Mouse (Mus musculus) forebrain, postnatal 0 days (tissue): ENCODE results near the gene Neurl4. TPM values are rescaled to one million over a fixed set of nuclear protein-coding genes. Genes with fewer than 3 reads are reported as not detected.

Experiments used
- ATAC-seq: fragments of 200-750 bp; cut with Nextera tagmentation; 2 replicates; pipeline ENCODE4 v1.8.0; 2017; ENCODE audit warnings: mild to moderate bottlenecking, moderate library complexity
- DNase-seq: peaks from one replicate; pipeline ENCODE4 v3.0.0-alpha.2; 2015
- H3K27ac ChIP-seq: fragments of 300-500 bp; sonication (generic); 2 replicates; pipeline ENCODE4 v1.5.1; 2014; ENCODE audit warnings: low read depth, mild to moderate bottlenecking, antibody characterized with exemption, low read length, moderate library complexity, mixed read lengths
- H3K27me3 ChIP-seq: fragments of 300-500 bp; sonication (generic); 2 replicates; pipeline ENCODE4 v1.6.1; 2014; ENCODE audit warnings: mild to moderate bottlenecking, low read length, mixed read lengths; ENCODE audit not compliant: insufficient read depth
- H3K36me3 ChIP-seq: fragments of 300-500 bp; sonication (generic); 2 replicates; pipeline ENCODE4 v1.6.1; 2014; ENCODE audit warnings: mild to moderate bottlenecking, moderate library complexity; ENCODE audit not compliant: insufficient read depth
- H3K4me1 ChIP-seq: fragments of 300-500 bp; sonication (generic); 2 replicates; pipeline ENCODE4 v1.6.1; 2014; ENCODE audit warnings: antibody characterized with exemption; ENCODE audit not compliant: insufficient read depth
- H3K4me2 ChIP-seq: fragments of 300-500 bp; sonication (generic); 2 replicates; pipeline ENCODE4 v1.6.1; 2014; ENCODE audit warnings: low read depth, mild to moderate bottlenecking, moderate library complexity
- H3K4me3 ChIP-seq: fragments of 300-500 bp; sonication (generic); 2 replicates; pipeline ENCODE4 v1.5.1; 2014; ENCODE audit warnings: low read depth, low read length, mixed read lengths
- H3K9ac ChIP-seq: fragments of 300-500 bp; sonication (generic); 2 replicates; pipeline ENCODE4 v1.6.1; 2014; ENCODE audit warnings: mild to moderate bottlenecking
- H3K9me3 ChIP-seq: fragments of 300-500 bp; sonication (generic); 2 replicates; pipeline ENCODE4 v1.6.1; 2016; ENCODE audit warnings: low read length
- CTCF ChIP-seq: sonication (generic); IDR thresholded peaks from 2 replicates; pipeline ENCODE4 v1.5.1; 2016; ENCODE audit warnings: antibody characterized with exemption, control low read depth, low read depth
- WGBS: fragments of 180-500 bp; shearing (Covaris S2); extraction: QIAGEN DNeasy Blood & Tissue Kit; methylation state at CpG from one replicate; pipeline ENCODE4 v1.1.7; 2014; 5-methylcytosine and 5-hydroxymethylcytosine counted together
- polyA plus RNA-seq: library from polyadenylated mRNA; unstranded; fragments of >200 nt; fragmentation: Nextera tagmentation; extraction: Ambion mirVana; gene quantifications from 2 replicates; pipeline ENCODE4 v1.2.1, GENCODE M21; 2015
- total RNA-seq: library from RNA; depleted of rRNA; stranded (reverse); fragments of >200 nt; gene quantifications from 2 replicates; pipeline ENCODE4 v1.2.3, GENCODE M21; 2014

Neurl4 gene
- total and polyA plus RNA-seq, 2 experiments from 2014 or later: 18.2 to 155 TPM

DNA sequence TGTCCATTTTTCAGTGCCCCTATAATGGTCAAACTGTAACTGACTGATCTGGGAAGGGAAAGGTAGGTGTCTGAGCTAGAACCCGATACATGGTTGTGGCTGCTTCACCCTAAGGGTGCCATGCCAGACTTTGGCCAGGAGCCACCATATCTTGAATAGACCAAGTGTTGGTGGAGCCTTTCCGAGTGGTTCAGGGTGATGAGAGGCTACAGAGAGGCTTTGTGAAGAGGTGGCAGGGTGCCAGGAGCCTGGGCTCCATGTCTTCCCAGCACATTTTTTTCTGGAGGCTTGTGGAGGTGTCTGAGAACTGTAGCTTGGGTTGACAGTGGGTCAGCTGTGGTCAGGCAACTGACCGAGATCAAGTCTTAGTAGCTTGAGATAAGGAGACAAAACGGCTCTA, 9.4 kb upstream of the Neurl4 start:
- DNase-seq (no peak), ATAC-seq (no peak)
- TF ChIP-seq CTCF: no peak
- H3K36me3 ChIP-seq: no peaks in the 10 kb centered on the region
- H3K4me3 ChIP-seq: no peak overlapping the region
- no peak overlapping the region for H3K4me2 ChIP-seq
- WGBS: 53% methylated on average over 4 of the region's 4 CpGs
- no peaks in the 10 kb centered on the region for H3K27me3 ChIP-seq
- no peak overlapping the region for H3K9ac ChIP-seq
- H3K4me1 ChIP-seq: no peaks in the 10 kb centered on the region
- H3K9me3 ChIP-seq: no peaks in the 10 kb centered on the region
- H3K27ac ChIP-seq: no peak overlapping the region

DNA sequence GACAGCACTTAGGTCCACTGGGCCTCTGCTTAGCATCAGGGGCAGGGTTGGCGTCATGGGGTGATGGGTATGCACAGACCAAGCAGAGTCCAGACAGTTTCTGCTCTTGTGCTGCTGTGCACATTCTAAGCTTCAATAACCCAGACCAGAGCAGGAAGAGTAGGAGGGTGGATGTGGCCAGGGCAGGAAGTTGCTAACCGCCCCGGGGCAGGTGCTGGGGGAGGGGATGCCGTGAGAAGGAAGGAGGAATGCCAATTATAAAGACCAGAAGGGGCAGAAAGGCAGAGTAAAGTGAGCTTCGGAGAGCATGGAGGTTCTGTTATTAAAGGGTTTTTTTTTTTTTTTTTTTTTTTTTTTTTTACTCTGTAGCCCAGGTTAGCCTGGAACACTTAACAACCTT, 6.2 kb upstream of the Neurl4 start:
- TF ChIP-seq CTCF: no peak
- no peak overlapping the region for H3K4me3 ChIP-seq
- H3K27ac ChIP-seq: no peak overlapping the region
- ATAC-seq (no peak), DNase-seq (no peak)
- H3K27me3 ChIP-seq: no peaks in the 10 kb centered on the region
- no peak overlapping the region for H3K4me2 ChIP-seq
- no peaks in the 10 kb centered on the region for H3K9me3 ChIP-seq
- WGBS: 84% methylated on average over 5 of the region's 5 CpGs
- H3K9ac ChIP-seq: no peak overlapping the region
- H3K4me1 ChIP-seq: peaks cover 8% of the 10 kb centered on the region
- H3K36me3 ChIP-seq: no peaks in the 10 kb centered on the region

DNA sequence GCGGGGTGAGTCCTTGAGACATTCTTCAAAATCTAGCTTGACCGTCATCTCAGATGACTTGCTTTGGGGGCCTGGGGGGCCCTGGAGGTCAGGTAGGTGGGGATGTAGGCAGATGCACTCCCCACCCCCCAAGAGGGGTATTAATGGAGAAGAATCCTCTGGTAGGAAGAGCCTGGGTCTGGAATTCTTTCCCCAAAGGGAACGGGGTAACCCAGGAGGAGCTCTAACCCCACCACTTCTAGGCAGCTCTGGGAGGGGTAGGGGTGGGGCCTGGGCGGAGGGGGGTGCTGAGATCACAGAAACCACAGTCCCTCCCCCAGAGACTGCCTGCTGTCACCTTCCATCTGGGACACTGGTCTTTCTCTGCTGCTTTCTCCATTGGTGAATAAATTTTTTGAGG, 5.6 kb upstream of the Neurl4 start, which contains the start of gene Acap1:
Gene Acap1 (minus strand): TSS at position 249 of the 400 bp plus-strand sequence.
- H3K9ac ChIP-seq: no peak within 1 kb of the TSS
- no peak within 1 kb of the TSS for H3K4me3 ChIP-seq
- H3K9me3 ChIP-seq: no peaks in the 10 kb centered on the region
- peaks cover 10% of the 10 kb centered on the region for H3K4me1 ChIP-seq
- H3K27ac ChIP-seq: no peak within 1 kb of the TSS
- H3K4me2 ChIP-seq: no peak within 1 kb of the TSS
- H3K36me3 ChIP-seq: no peaks in the 10 kb centered on the region
- ATAC-seq (no peak), DNase-seq (no peak)
- WGBS: 87% methylated on average over 4 of the region's 4 CpGs
- no peaks in the 10 kb centered on the region for H3K27me3 ChIP-seq
- no peak for TF ChIP-seq CTCF

DNA sequence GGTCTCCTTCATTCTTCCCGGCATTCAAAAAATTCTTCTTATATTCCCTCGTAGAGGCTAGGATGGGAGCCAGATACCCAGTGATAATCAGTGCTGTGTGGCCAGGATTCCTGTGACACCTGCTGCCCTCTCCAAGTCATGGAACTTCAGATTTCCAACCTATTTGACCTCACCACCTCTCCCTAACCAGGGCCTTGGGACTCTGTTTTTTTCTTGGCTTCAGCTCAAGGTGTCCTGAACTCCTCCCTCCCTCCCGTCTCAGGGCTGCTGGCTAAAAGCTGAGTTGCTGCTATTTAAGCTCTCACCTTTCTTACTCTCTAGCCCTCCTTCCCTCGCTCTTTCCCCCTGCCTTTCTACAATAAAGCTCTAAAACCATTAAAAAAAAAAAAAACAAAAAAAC, 1.0 kb upstream of the Neurl4 start:
- TF ChIP-seq CTCF: no peak
- peaks cover 14% of the 10 kb centered on the region for H3K4me1 ChIP-seq
- peak overlapping the region; percentile 82 for H3K4me3 ChIP-seq
- H3K27ac ChIP-seq: no peak overlapping the region; the same call in 1 of the 2 replicates
- H3K27me3 ChIP-seq: no peaks in the 10 kb centered on the region
- 7% methylated on average over 4 of the region's 4 CpGs for WGBS
- DNase-seq (peak; percentile 26), ATAC-seq (no peak)
- no peaks in the 10 kb centered on the region for H3K9me3 ChIP-seq
- H3K4me2 ChIP-seq: peak overlapping the region; percentile 89
- H3K36me3 ChIP-seq: peaks cover 16% of the 10 kb centered on the region
- peak overlapping the region; percentile 74 for H3K9ac ChIP-seq

DNA sequence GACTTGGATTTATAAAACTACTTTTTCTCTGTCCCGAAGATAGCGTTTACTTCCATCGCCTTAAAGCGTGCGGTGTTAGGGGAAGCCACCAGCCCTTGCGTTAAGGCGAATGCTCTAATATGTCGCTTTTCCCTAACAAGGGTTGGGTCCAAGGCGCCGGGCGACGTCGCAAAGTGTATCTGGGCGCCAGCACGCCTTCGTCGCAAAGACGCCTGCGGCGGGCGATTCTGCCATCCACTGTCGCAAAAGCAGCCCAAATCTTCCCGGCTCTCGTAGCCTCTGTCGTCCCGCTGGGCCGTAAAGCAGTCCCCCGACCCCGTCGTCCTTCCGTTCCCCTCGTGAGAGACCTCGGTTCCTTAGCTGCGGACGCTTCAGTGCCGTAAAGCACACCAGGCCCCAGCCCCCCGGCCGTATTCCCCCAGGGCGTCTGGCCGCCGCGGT, 554 bp downstream of the Neurl4 start:
- under 1% methylated on average over 42 of the region's 42 CpGs for WGBS
- Histone ChIP-seq H3K4me3 (peak overlapping the region; percentile 82), H3K4me2 (peak overlapping the region; percentile 89), H3K9ac (peak overlapping the region; percentile 74), H3K27me3 (no peaks in the 10 kb centered on the region), H3K27ac (peak overlapping the region; percentile 91), H3K4me1 (peaks cover 14% of the 10 kb centered on the region), H3K36me3 (peaks cover 31% of the 10 kb centered on the region), H3K9me3 (no peaks in the 10 kb centered on the region)
- DNase-seq (peak; percentile 99), ATAC-seq (peak; percentile 84)
- no peak for TF ChIP-seq CTCF

DNA sequence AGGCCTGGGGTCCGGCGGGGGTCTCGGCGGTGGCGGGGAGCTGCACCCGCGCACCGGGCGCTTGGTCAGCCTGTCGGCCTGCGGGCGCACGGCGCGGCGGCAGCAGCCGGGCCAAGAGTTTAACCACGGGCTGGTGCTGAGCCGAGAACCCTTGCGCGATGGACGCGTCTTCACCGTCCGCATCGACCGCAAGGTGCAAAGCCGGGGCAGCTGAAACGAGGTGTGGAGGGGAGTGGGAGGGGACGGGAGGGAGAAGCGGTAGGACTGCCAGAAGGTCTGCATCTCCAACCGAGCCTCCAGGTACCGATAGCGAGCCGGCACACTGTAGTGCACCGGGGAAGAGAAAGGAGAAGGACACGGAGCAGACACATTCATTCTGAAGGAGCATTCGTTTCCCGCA, 1.1 kb downstream of the Neurl4 start:
- no peak for ATAC-seq
- peak overlapping the region; percentile 89 for H3K4me2 ChIP-seq
- TF ChIP-seq CTCF: no peak
- peak overlapping the region; percentile 74 for H3K9ac ChIP-seq
- no peaks in the 10 kb centered on the region for H3K27me3 ChIP-seq
- peak overlapping the region; percentile 91 for H3K27ac ChIP-seq
- DNase-seq: peak; percentile 26
- peaks cover 14% of the 10 kb centered on the region for H3K4me1 ChIP-seq
- H3K36me3 ChIP-seq: peaks cover 37% of the 10 kb centered on the region
- H3K4me3 ChIP-seq: peak overlapping the region; percentile 82
- under 1% methylated on average over 36 of the region's 39 CpGs for WGBS
- H3K9me3 ChIP-seq: no peaks in the 10 kb centered on the region

DNA sequence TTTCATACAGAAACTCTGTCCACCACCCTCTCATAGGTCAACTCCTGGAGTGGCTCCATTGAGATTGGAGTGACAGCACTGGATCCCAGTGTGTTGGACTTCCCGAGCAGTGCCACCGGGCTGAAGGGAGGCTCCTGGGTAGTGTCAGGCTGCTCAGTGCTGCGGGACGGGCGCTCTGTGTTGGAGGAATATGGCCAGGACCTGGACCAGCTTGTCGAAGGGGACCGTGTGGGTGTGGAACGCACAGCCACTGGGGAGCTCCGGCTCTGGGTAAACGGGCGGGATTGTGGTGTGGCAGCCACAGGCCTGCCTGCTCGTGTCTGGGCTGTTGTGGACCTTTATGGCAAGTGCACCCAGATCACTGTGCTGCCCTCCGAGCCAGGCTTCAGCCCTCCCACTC, 2.1 kb downstream of the Neurl4 start:
- no peak overlapping the region for H3K4me3 ChIP-seq
- no peaks in the 10 kb centered on the region for H3K27me3 ChIP-seq
- WGBS: 88% methylated on average over 13 of the region's 13 CpGs

More for the DNA sequence above, 2.1 kb downstream of the Neurl4 start:
- no peak for TF ChIP-seq CTCF
- Histone ChIP-seq H3K9me3 (no peaks in the 10 kb centered on the region), H3K4me1 (peaks cover 14% of the 10 kb centered on the region), H3K36me3 (peaks cover 47% of the 10 kb centered on the region), H3K4me2 (peak overlapping the region; percentile 89; the same call in 1 of the 2 replicates), H3K9ac (no peak overlapping the region), H3K27ac (no peak overlapping the region)
- ATAC-seq (no peak), DNase-seq (no peak)
